Mouse (Mus musculus) c-Kit-positive CD71-positive TER-119-positive erythroid progenitor cells, embryonic 14.5 days (primary cell): Measurements from ENCODE around the gene Gsta2.
"Not testable (repeated sequence)": the region's sequence is repeated elsewhere in the genome, so short reads cannot be mapped to it uniquely, and the experiment has no call there.

Source experiments
- DNase-seq: peaks from one replicate; pipeline ENCODE4 v3.0.0-alpha.2; 2013; ENCODE audit warnings: low spot score

Gene Gsta2

GRCm38 (mm10) chr9:78365850-78366544 is 10.4 kb upstream of the Gsta2 start:
- DNase-seq: no peak

GRCm38 (mm10) chr9:78364701-78365100 is 9.1 kb upstream of the Gsta2 start:
- DNase-seq: no peak

- DNase-seq: no peak
Observed at GRCm38 (mm10) chr9:78363374-78363773, 7.8 kb upstream of the Gsta2 start.

- no peak for DNase-seq
Observed at GRCm38 (mm10) chr9:78360484-78360872, 4.9 kb upstream of the Gsta2 start.

GRCm38 (mm10) chr9:78359750-78360483 is 4.3 kb upstream of the Gsta2 start:
- DNase-seq: no peak

- DNase-seq: peak; percentile 47
Observed at GRCm38 (mm10) chr9:78358053-78358452, 2.5 kb upstream of the Gsta2 start.

GRCm38 (mm10) chr9:78354665-78355578 is 666 bp downstream of the Gsta2 start:
- DNase-seq: no peak

GRCm38 (mm10) chr9:78351504-78352220 is 3.9 kb downstream of the Gsta2 start:
- no peak for DNase-seq

GRCm38 (mm10) chr9:78350007-78350406 is 5.6 kb downstream of the Gsta2 start:
- not testable (repeated sequence) for DNase-seq

- DNase-seq: not testable (repeated sequence)
Observed at GRCm38 (mm10) chr9:78349141-78349540, 6.4 kb downstream of the Gsta2 start.

GRCm38 (mm10) chr9:78348206-78349004 is 7.2 kb downstream of the Gsta2 start:
- DNase-seq: not testable (repeated sequence)

- DNase-seq: no peak
Observed at GRCm38 (mm10) chr9:78347004-78347403, 8.6 kb downstream of the Gsta2 start.

GRCm38 (mm10) chr9:78345235-78345634 is 10.4 kb downstream of the Gsta2 start:
- DNase-seq: not testable (repeated sequence)

GRCm38 (mm10) chr9:78343055-78343454 is 12.5 kb downstream of the Gsta2 start:
- not testable (repeated sequence) for DNase-seq

- not testable (repeated sequence) for DNase-seq
Observed at GRCm38 (mm10) chr9:78342494-78342893, 13.1 kb downstream of the Gsta2 start.

GRCm38 (mm10) chr9:78340324-78340723 is 15.3 kb downstream of the Gsta2 start:
- DNase-seq: peak; percentile 21

GRCm38 (mm10) chr9:78337050-78337449 is 18.5 kb downstream of the Gsta2 start:
- DNase-seq: not testable (repeated sequence)

GRCm38 (mm10) chr9:78327289-78327688 is 28.3 kb downstream of the Gsta2 start, which contains the start of gene Omt2b:
TSS of gene Omt2b (plus strand) at chr9:78327589.
- DNase-seq: not testable (repeated sequence)

- DNase-seq: no peak
Observed at GRCm38 (mm10) chr9:78319499-78319898, 36.1 kb downstream of the Gsta2 start.

- DNase-seq: no peak
Observed at GRCm38 (mm10) chr9:78314696-78315095, 40.9 kb downstream of the Gsta2 start, which contains the start of gene Omt2a. TSS of gene Omt2a (minus strand) at chr9:78314796.

- DNase-seq: not testable (repeated sequence)
Observed at GRCm38 (mm10) chr9:78308122-78308521, 47.5 kb downstream of the Gsta2 start.
